In genomic region chr16:15084147-15084752, GRCm38 (mm10) we compare ENCODE assay signal across 8 mouse cellular contexts.
DNase-seq lines count a peak whose midpoint lies in the region; ATAC-seq and TF ChIP-seq lines count a peak whose summit lies in the region.

No protein-coding gene starts in this region.

- no peak for DNase-seq in kidney, postnatal 14 days
- DNase-seq in embryonic facial prominence, embryonic 10.5 days (ENCODE audit: low spot score) = no peak
- no peak for DNase-seq in hindbrain, postnatal 0 days (ENCODE audit: low spot score)
- no peak for DNase-seq in cerebellum, adult 8-10 months
- no peak for DNase-seq in adrenal gland, adult 18-20 months (ENCODE audit: low spot score in 2 of 2)
- no peak for DNase-seq in ovary, postnatal 36 days (ENCODE audit: low spot score)

- H3K27me3 ChIP-seq in kidney, embryonic 15.5 days = no peaks in the 10 kb centered on the region
- H3K27me3 ChIP-seq in embryonic facial prominence, embryonic 10.5 days (replicated peaks; ENCODE audit: low read depth, poor library complexity, severe bottlenecking) = no peaks in the 10 kb centered on the region; the same call in 1 of the 2 replicates
- H3K27me3 ChIP-seq in hindbrain, postnatal 0 days (ENCODE audit: insufficient read depth, low read length) = 0 out of 2 replicates have a peak, but pooled peaks cover 5% of the 10 kb centered on the region
- H3K27me3 ChIP-seq in myocyte (ENCODE audit: control insufficient read depth, insufficient read depth, insufficient read length) = no peaks in the 10 kb centered on the region

- peaks cover 22% of the 10 kb centered on the region for H3K4me1 ChIP-seq in kidney, embryonic 15.5 days
- peaks cover 23% of the 10 kb centered on the region for H3K4me1 ChIP-seq in embryonic facial prominence, embryonic 10.5 days
- H3K4me1 ChIP-seq in hindbrain, postnatal 0 days (ENCODE audit: insufficient read depth, low read length) = peaks cover 7% of the 10 kb centered on the region; the same call in 1 of the 2 replicates

- WGBS in kidney, embryonic 15.5 days = 12% methylated on average over 10 of the region's 10 CpGs
- WGBS in embryonic facial prominence, embryonic 10.5 days = 17% methylated on average over 10 of the region's 10 CpGs
- 20% methylated on average over 10 of the region's 10 CpGs for whole genome bisulfite sequencing in hindbrain, postnatal 0 days

- peak overlapping the region; percentile 98 for H3K27ac ChIP-seq in kidney, embryonic 15.5 days
- H3K27ac ChIP-seq in embryonic facial prominence, embryonic 10.5 days (replicated peaks) = peak overlapping the region; percentile 90
- H3K27ac ChIP-seq in hindbrain, postnatal 0 days = no peak overlapping the region

- TF ChIP-seq POLR2A in myocyte (IDR thresholded peaks at IDR 0.05; ENCODE audit: insufficient read length, low read depth) = peak; percentile 50

- H3K4me3 ChIP-seq in kidney, embryonic 15.5 days (replicated peaks) = peak overlapping the region; percentile 52
- H3K4me3 ChIP-seq in embryonic facial prominence, embryonic 10.5 days = peak overlapping the region; percentile 64
- H3K4me3 ChIP-seq in hindbrain, postnatal 0 days (ENCODE audit: low read length) = peak overlapping the region; percentile 57
- peak overlapping the region; percentile 32 for H3K4me3 ChIP-seq in myocyte

- H3K79me2 ChIP-seq in myocyte (ENCODE audit: control insufficient read depth, insufficient read depth) = no peaks in the 10 kb centered on the region

- peak overlapping the region; percentile 86 for H3K4me2 ChIP-seq in kidney, embryonic 15.5 days
- peak overlapping the region; percentile 83 for H3K4me2 ChIP-seq in hindbrain, postnatal 0 days (ENCODE audit: low read depth, low read length)
- H3K4me2 ChIP-seq in myocyte (ENCODE audit: low read depth) = peak overlapping the region; percentile 99

- TF ChIP-seq CTCF in hindbrain, postnatal 0 days (IDR thresholded peaks at IDR 0.05; ENCODE audit: low read depth) = no peak

- H3K9me3 ChIP-seq in kidney, embryonic 15.5 days (replicated peaks) = 0 out of 2 replicates have a peak, but pooled peaks cover 4% of the 10 kb centered on the region
- H3K9me3 ChIP-seq in embryonic facial prominence, embryonic 10.5 days = no peaks in the 10 kb centered on the region
- H3K9me3 ChIP-seq in hindbrain, postnatal 0 days (ENCODE audit: low read length) = no peaks in the 10 kb centered on the region

- no peaks in the 10 kb centered on the region for H3K36me3 ChIP-seq in kidney, embryonic 15.5 days
- no peaks in the 10 kb centered on the region for H3K36me3 ChIP-seq in embryonic facial prominence, embryonic 10.5 days (replicated peaks)
- H3K36me3 ChIP-seq in hindbrain, postnatal 0 days (ENCODE audit: insufficient read depth, low read length) = no peaks in the 10 kb centered on the region
- H3K36me3 ChIP-seq in myocyte (ENCODE audit: control insufficient read depth, insufficient read depth) = no peaks in the 10 kb centered on the region

- H3ac ChIP-seq in myocyte (ENCODE audit: control insufficient read depth, insufficient read length) = peak overlapping the region; percentile 84

- 0 out of 2 replicates have a peak overlapping the region, but pooled peaks have one; percentile 49 for H3K9ac ChIP-seq in kidney, embryonic 15.5 days
- H3K9ac ChIP-seq in hindbrain, postnatal 0 days (replicated peaks; ENCODE audit: low read length) = peak overlapping the region; percentile 51; the same call in 1 of the 2 replicates

- ATAC-seq in kidney, embryonic 15.5 days (replicated peaks; ENCODE audit: low FRiP score) = peak; percentile 72
- ATAC-seq in hindbrain, postnatal 0 days = peak; percentile 43; the same call in 1 of the 2 replicates

TF ChIP-seq in myocyte, 11 proteins besides CTCF, POLR2A, EP300 and RAD21:
- no peak for TF ChIP-seq MYOG (IDR thresholded peaks at IDR 0.05; ENCODE audit: control insufficient read depth in 1 of 3, insufficient read depth in 1 of 3, insufficient read length in 2 of 3, low read depth in 2 of 3)
- peak; percentile 8 for TF ChIP-seq E2F4 (IDR thresholded peaks at IDR 0.05; ENCODE audit: insufficient read depth)
- TF ChIP-seq TCF3 (IDR thresholded peaks at IDR 0.05; ENCODE audit: insufficient read length, low read depth) = no peak
- peak; percentile 28 for TF ChIP-seq POLR2AphosphoS2 (IDR thresholded peaks at IDR 0.05; ENCODE audit: insufficient read length, low read depth)
